Mouse (Mus musculus) thymus, postnatal 14 days (tissue): ENCODE results near the gene Fras1.
A peak's percentile ranks its signal among the peaks of the same experiment; 100 is the strongest.

Experiments
- DNase-seq: peaks from one replicate; pipeline ENCODE4 v3.0.0; 2021

The Fras1 gene

DNA sequence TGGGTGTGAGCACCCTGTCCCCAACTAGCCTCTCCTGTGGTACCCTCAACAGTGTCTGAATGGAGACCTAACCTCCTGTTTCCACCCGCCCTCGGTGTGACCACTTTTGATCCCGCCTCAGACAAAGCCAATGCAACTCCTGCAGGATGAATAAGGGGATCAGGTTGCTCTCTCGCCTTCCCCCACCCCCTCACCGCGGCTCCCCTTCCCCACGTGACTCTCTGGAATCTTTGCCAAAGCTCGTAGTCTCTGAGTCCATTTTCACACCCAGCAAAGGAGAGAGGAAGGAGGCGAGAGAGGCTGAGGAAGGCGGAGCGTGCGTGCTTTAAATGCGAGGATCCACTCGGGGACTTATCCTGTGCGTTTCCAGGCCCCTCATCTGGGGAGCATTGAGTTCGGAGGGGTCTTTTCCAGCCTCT lies at the start of gene Fras1:
Gene Fras1, plus strand, starts transcription at position 389 of the 419 bp plus-strand sequence.
- DNase-seq, result no peak

DNA sequence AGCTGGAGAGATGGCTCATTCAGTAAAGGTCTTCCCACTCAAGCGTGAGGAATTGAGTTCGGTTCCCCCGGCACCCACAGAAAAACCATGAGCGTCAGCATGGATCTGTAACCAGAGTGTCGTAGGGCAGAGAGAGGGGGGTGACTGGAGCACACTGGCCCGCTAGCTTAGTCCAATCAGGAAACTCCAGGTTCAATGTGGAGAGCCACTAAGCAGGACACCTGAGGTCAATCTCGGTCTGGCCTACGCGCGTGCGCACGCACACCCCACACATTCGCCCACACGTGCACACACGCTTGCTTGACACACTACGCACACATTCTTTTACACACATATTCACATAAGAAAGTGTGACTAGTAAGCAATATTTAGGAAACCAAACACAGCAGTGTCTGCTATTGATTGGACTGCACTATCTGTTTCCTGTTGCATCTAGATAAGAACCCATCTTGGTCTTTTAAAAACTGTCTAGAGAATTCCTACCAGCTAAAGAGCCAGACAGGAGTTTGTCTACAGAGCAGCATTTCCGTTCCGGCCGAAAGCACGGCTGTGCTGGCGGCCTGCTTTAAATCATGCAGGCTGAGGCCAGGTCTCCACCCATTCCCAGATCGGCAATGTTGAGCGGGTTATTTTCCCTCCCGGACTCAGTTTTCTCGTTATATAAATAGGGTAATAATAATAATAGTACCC lies 42.6 kb upstream of the Fras1 start:
- no peak for DNase-seq

DNA sequence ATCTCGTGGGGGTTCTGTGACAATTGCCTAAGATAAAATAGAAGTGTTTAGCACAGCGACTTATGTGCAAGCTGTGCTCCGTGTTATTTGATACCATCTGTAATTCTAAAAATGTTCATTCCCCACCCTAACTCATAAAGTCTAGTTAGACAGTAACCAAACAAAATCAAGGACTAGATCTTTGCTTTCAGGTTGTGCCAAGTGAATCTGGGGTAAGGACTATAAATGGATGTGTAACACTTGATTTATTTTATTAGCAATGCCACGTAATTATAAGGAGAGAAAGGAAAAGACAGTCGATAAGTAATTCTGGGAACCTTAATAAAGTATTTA lies 42.1 kb upstream of the Fras1 start:
- DNase-seq, result no peak

DNA sequence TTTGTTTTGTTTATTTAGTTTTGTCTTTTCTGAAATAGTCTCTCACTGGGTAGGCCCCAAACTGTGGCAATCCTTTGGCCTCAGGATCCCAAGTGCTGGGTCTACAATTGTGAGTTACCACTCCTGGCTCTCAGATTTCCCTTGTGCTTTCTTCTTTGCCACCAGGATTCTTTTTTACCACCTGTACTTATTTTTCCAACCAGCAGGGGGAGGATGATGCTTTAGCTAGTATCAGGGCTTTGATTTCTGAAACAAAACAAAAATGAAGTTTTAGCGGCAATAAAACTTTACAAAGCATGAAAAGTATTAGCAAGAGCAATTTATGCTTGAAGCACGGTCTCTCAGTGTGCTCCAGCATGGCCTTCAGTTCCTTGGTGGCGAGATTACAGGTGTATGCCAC lies 39.8 kb upstream of the Fras1 start:
- DNase-seq, result no peak

DNA sequence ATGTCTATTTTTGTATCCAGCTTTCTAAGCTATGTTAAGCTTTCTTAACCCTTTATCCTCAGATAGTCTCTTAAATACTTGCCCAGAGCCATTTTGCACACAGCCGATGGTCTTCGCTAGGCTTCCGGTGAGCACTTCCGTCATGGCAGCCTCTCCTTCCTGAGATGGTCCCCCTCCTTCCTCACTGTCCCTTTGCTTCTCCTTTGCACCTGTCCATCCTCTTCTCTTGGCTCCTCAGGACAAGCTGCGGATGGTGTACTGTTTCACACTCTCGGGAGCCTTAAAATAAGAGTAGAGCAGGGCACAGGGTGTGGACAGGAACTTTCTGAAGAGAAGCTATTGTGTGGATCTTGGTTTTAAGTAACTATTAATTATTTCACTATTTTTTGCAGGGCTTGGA lies 33.2 kb upstream of the Fras1 start:
- DNase-seq, result no peak

DNA sequence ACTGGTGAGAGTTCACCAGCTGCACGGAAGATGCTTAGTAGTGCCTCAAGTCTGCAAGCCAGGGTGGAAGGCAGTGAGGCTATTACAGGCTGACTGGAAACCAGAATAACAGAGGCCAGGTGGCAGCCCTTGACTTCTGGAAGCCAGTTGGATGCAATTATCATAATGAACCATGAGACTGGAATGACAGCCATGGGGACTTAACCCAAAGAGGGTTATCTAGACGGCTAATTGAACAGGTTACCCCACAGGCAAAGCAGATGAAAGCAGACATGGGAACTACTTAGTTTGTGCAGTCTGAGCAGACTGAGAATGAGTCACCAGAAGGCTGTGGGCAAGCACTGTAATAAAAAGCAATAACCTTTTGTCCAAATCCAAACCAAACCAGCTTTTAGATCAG lies 28.8 kb upstream of the Fras1 start:
- no peak for DNase-seq

DNA sequence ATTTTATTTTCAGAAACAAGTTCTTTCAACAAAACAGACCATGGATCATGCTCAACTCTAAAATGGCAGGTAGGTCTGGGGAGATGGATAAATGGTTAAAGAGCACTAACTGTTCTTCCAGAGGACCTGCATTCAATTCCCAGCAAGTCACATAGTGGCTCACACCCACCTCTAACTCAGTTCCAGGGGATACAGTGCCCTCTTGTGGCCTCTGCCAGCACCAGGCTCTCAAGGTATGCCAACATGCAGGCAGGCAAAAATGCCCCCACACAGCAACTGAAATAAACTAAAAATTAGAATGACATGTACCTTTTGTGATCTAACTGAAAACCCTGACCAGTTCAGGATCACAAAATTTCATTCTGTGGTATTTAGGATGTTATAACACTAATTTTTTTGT lies 21.8 kb upstream of the Fras1 start:
- peak; percentile 11 for DNase-seq

DNA sequence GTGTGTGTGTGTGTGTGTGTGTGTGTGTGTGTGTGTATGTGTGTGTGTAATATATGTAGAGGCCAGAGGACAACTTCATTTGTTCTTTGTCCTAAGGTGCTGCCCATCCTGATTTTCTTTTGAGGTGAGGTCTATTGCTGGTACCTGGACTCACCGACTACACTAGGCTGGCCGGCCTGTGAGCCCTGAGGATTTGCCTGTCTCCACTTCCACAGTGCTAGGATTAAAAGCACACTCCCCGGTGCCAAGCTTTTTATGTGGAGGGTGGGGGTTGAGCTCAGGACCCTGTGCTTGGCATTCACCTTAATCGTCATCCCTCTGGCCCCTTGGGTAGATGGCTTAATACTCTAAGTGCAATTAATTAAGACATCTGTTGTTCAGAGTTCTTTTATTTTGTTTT lies 9.8 kb upstream of the Fras1 start:
- no peak for DNase-seq

DNA sequence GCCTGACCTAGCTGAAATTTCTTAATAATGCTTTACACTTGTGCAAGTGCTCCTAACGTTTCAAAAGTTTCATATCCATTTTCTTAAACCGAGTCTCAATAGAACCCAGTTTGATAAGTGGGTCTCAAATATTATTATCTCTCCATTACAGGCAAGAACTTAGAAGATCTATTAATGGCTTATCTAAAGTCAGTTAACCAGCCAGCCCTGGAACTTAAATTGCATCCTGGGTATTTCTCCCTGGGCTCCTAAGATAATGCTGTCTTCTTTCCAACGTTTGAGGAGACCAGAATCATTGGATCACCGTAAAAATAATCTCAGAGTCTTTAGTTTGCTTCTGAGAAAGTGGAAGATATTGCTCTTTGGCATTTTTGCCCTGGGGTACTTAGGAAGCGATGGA lies 8.2 kb upstream of the Fras1 start:
- DNase-seq, result no peak

DNA sequence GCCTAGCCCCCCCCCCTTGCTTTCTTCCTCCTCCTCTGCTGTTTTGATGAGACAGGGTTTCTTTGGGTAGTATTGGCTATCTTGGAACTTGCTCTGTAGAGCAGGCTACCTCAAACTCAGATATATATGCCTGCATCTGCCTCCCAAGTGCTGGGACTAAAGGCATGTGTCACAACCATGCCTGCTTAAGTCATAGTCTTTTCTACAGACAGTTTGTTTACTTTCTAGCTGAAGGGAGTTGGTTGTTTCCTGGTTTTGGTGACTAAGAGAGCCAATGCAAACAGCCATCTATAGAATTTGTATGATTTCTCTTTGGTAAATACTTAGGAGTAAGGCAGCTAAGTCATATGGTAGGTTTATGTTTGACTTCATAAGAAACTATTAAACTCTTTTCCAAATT lies 6.5 kb upstream of the Fras1 start:
- DNase-seq, result no peak

DNA sequence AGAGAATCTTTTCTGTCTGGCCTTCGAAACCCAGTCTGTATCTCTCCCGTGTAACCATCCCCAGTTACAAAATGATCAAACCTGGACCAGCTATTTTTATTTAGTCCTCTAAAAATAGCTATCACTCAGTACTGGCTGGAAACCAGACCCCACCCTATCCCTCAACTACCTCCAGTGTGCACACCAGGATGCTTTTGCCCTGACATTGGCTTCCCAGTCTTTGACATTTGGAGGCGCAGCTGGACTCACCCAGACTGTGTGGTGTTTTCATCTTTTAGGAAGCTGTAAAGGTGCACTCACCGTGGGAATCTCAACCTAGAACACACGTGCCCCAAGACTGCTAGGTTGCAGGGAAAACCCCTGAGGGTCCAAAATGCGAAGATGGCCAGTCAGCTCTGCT lies 649 bp upstream of the Fras1 start:
- no peak for DNase-seq

DNA sequence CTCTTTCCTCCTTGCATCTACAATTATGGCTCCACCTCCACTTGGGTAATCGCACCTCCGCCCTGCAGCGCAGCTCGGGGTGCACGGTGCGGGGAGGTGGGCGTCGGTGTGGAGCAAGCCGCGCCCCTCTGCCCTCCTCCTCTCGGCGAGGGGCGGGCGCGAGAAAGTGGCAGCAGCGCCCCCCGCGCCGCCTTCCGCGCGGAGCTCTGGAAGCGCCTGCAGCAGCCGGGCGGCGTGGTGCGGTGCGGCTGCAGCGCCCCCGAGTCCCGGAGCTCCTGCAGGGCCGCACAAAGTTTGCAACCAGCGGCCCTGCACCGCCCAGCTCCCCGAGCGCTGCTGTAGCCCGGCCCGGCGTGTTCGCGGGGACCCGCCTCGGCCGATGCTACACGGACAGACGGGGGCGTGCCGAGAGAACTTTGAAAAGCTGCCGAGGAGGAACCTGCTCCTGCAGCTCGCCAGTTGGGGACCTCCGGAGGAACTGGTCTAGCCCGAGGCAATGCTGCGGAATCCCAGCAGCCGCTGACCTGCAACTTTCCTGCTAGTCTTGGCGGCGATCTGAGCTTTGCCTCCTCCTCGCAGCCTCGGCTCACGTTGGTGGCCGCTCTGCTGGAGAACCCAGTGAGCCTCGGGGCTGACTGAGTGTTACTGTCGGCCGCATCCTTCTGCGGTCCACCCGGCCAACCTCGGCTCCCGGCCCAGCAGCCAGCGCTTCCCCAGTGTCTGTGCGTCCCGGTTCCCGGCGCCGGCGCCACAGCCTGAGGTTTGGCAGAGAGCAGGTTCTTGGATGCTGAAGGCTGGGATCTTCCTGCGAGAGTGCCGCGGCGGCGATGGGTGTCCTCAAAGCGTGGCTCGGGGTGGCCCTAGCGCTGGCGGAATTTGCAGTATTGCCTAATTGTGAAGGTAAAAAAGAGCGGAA lies 489 bp downstream of the Fras1 start:
- DNase-seq, result peak; percentile 37

DNA sequence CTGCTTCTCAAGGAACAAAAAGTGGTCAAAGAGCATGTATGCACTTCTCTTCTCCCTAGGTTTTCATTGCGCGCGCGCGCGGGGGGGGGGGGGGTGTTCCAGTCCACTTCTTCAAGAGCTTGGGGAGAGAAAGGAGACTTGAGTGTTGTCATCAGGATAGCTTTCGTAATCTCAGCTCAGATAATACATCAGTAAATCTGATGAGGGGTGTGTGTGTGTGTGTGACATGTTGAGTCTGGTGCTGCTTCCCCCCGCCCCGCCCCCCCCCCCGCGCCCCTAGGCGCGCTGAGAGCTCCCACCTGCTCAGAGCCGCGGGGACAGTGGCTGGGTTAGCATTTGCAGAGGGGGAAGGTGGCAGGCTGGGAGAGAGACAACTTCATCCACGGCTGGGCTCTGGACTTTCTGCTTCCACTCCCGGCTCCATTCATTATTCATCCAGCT lies 1.7 kb downstream of the Fras1 start:
- DNase-seq, result no peak

DNA sequence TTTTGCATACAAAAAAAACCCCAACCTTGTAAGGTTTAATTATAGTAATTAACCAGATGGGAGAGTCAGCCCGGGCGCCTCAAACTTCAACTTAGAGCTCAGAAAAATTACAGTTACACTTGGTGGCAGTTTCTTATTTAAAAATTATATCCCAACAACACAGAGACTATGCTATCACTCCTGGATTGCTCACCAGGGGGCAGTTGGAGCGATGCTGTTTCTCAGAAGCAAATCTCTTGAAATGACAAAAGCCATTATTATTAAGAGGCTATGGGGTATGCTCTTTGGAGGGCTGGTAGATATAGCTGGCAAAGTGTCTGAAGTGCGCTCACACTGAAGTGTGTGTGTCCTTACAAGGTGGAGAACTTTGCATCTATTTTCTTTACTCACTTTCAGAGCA lies 2.5 kb downstream of the Fras1 start:
- no peak for DNase-seq

DNA sequence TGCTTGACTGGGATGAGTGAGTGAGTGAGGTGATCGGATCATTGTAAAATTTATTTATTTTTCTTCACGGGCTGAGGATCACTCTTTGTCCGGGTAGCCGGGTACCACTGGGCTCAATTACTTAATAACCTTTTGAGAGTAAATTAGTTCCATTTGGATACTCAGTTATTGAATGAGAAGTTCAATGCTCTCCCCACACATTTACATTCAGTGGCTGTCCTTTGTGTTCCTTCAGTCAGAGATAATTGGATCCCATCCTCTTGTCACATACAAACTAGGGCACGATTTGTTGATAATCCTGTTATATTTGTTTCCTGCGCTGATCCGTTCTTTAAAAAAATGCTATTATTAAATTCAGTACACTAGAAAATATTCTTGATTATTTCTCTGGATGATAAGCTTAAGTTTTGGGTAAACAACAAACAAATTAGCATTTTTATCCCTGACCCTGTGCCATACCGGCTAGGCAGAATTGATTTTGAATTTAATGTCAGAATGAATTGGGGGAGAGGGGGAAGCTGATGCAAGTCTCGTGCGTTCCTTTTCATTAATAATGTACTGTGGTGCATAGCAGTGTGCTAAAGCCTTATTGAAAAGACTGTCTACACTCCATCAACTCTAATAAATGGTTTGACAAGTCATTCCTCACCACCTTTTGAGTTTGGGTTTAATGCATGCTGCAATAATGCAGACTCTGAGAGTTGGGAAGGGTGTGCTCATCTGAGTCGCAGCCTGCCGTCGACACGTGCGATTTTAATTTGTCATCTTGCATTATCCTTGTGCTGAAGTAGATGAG lies 12.6 kb downstream of the Fras1 start:
- no peak for DNase-seq

DNA sequence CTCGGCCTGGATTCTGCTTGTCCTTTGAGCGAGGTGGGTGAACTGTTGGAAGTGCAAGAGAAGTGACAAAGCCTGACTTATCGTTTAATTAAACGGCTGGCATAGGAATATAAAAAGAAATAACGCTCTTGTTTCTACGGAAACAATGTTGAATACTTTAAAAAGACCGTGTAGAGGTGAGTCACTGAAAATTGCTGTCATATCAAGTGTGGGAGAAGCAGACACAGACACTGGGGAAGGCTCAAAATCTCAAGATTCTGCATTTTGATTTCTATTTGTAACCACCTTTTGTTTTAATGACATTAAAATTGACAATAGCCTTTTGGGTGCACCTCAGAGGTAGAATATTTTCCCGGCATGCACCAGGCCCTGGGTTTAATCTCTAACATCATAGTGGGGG lies 14.6 kb downstream of the Fras1 start:
- no peak for DNase-seq

DNA sequence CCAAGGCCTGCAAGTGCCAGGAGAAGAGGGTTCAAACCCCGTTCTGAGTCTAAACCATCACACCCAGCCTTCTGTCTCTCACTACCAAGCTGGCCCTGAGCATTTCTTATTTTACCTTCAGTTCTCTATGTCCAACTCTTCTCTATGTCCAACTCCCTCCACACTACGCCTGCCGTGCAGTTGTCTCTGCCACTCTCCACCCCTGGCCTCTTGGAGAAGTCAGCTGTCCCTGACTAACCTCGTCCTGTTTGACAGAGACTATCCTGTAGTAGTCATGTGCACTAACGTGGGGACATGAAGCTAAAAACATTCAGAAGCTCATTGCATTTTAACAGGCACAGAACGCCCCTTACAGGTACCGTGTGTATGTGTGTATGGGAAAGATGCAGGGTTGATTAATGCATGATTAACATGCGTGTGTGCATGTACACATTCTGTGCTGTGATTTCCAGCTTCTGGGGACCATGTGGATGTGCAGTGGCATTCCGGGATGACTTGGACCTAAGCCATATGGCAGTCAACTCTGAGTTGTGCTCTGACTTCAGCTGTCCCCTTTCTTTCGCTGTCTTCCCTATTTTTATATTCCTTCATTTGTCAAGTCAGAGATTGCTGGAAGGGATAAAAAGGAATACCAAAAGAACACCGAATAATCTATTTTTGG lies 16.3 kb downstream of the Fras1 start:
- no peak for DNase-seq

DNA sequence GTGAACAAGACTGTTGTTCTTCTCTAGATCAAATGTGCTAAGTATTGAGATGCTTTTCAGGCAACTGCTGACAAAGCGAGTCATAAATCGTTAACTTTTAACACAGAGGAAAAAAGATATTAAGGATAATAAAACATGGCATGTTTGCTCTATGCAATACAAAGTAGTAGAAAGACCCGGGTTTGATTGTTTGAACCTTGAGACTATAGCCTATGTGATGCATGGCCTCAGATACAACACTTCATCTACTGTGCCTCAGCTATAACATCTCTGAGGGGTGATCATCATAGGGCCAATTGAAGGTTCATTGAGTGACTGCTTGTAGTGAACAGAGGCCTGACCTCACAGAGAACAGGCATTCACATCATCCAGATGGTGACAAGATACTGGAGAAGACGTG lies 17.3 kb downstream of the Fras1 start:
- no peak for DNase-seq

DNA sequence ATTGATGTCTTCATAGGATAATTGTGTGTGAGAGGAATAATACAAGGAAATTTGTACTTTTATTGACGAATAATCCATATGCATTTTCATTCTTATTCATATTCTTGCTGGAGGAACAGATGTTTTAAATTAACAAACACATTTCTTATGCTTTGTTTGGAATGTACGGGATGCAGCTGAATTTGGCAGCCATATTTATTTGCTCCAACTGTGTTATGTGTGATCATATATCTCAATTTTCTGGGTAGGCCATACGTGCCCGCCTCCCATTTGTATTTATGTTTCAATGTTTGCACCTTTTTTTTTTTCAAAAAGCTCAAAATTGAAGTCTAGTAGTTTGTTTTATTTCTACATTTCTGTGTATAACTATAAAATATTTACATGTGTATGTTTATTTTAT lies 21.2 kb downstream of the Fras1 start:
- DNase-seq, result no peak

DNA sequence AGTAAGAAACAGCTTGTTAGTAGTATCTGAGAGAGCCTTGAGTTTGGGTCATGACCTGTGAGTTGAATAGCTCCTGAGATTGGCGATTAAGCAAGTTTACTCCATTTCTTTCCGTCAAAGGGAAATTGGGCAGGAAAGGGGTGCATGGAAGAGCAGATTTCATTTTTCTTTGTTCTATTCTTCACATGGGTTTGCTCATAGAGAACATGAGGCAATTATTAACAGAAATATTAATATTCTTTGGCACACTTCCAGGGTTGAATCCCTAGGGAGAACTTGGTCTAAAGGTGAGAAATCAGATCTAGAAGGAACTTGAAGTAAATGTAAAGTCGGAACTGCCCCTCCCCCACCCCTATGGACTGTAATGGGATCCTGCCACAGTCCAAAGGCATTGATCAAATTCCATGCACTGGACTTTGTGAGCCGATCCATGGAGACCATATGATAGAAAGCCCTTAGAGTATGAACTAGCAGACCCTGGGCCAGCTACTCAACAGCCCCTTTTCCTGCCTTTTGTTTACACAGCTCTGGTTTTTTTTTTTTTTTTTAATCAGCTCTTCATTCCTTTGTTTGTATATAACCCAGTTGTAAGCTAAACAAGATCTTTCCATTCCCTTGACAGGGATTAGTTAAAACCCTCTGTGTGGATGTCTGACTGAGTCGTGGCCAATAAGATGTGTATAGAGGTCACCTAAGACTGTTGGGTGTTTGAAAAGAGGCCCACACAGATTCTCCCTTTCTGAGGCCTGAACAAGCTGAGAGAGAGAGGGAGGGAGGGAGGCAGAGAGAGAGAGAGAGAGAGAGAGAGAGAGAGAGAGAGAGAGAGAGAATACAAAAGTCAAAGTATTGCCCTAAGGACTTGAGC lies 22.3 kb downstream of the Fras1 start:
- no peak for DNase-seq

DNA sequence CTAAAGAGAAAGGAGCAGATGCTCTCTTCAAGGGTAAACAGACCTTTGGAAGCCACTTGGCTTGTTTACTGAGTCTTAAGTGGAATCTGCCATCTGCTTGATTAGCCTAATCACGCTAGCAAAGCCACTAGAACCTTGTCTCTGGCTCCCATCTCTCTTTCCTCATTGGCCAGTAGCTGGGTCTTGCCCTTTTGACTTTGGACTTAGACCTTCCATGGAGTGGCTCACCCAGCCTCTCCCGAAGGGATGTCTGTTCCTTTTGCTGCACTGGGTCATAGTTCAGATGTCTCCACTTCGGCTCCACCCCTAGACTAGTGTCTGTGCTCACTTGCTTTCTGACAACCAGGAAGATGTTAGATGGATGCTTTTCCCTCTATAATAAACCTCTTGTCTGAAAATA lies 28.8 kb downstream of the Fras1 start:
- DNase-seq, result no peak
